Mouse (Mus musculus) urinary bladder, postnatal 14 days (tissue): ENCODE measurements around the gene Capn13.

Experiments
- DNase-seq: peaks from one replicate; pipeline ENCODE4 v3.0.0; 2021; ENCODE audit warnings: low spot score

Capn13 gene

GRCm38 (mm10) chr17:73400862-73401261 lies at the start of gene Capn13:
TSS of gene Capn13 (minus strand) at chr17:73400866.
- DNase-seq = no peak

GRCm38 (mm10) chr17:73449104-73449503 lies 48.4 kb upstream of the Capn13 start:
- DNase-seq = no peak

- no peak for DNase-seq
These were observed 40.1 kb upstream of the Capn13 start for GRCm38 (mm10) chr17:73440798-73441197.

GRCm38 (mm10) chr17:73432564-73433006 lies 31.9 kb upstream of the Capn13 start:
- no peak for DNase-seq

- DNase-seq = no peak
These were observed 31.4 kb upstream of the Capn13 start for GRCm38 (mm10) chr17:73432058-73432457.

- DNase-seq = no peak
These were observed 16.7 kb upstream of the Capn13 start for GRCm38 (mm10) chr17:73417382-73417781.

GRCm38 (mm10) chr17:73416181-73416795 lies 15.6 kb upstream of the Capn13 start:
- no peak for DNase-seq

GRCm38 (mm10) chr17:73411817-73412216 lies 11.2 kb upstream of the Capn13 start:
- DNase-seq = no peak

GRCm38 (mm10) chr17:73401272-73401671 lies 606 bp upstream of the Capn13 start:
- DNase-seq = no peak

- DNase-seq = peak; percentile 12
These were observed 1.5 kb downstream of the Capn13 start for GRCm38 (mm10) chr17:73399136-73399535.

- no peak for DNase-seq
These were observed 7.3 kb downstream of the Capn13 start for GRCm38 (mm10) chr17:73393361-73393760.

- no peak for DNase-seq
These were observed 8.9 kb downstream of the Capn13 start for GRCm38 (mm10) chr17:73391771-73392170.

- DNase-seq = no peak
These were observed 10.2 kb downstream of the Capn13 start for GRCm38 (mm10) chr17:73390191-73391089.

GRCm38 (mm10) chr17:73389336-73389735 lies 11.3 kb downstream of the Capn13 start:
- DNase-seq = peak; percentile 60

GRCm38 (mm10) chr17:73386581-73386980 lies 14.1 kb downstream of the Capn13 start:
- no peak for DNase-seq

GRCm38 (mm10) chr17:73385940-73386339 lies 14.7 kb downstream of the Capn13 start:
- DNase-seq = no peak

GRCm38 (mm10) chr17:73382327-73383014 lies 18.2 kb downstream of the Capn13 start:
- no peak for DNase-seq

GRCm38 (mm10) chr17:73381681-73382080 lies 19.0 kb downstream of the Capn13 start:
- DNase-seq = no peak

GRCm38 (mm10) chr17:73377778-73378484 lies 22.7 kb downstream of the Capn13 start:
- peak; percentile 60 for DNase-seq

GRCm38 (mm10) chr17:73367334-73367733 lies 33.3 kb downstream of the Capn13 start:
- DNase-seq = no peak

GRCm38 (mm10) chr17:73361054-73361453 lies 39.6 kb downstream of the Capn13 start:
- DNase-seq = no peak
